12 mouse cellular contexts compared by ENCODE assay signal in the genomic region with DNA sequence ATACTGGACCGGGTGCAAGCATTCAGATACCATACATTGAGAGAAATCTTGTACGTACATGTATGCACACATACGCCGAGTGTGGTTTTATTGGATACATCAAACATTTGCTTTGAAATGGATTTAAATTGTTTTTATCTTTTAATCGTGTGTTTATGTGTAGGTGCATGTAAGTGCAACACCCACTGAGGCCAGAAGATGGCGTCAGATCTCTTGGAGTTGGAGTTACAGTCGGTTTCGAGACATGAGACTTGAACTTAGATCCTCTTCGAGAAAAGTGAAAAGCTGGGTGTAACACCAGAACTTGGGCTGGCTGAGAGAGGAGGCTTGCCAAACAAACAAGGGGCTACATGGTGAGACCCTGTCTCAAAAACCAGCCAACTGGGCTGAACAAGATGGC.
"Had no signal": no experiment of that assay in that cellular context is flagged by ENCODE, and none has a peak within 500 bp of the region (broad histone marks: within the 10 kb centered on the region; RNA-seq: fewer than 3 reads in every experiment).

No protein-coding gene starts in this region.

- H3K27me3 ChIP-seq: limb, embryonic 15.5 days; liver, embryonic 13.5 days; midbrain, embryonic 15.5 days; neural tube, embryonic 13.5 days had no signal

- H3K36me3 ChIP-seq: limb, embryonic 15.5 days; liver, embryonic 13.5 days; midbrain, embryonic 10.5 days; midbrain, embryonic 15.5 days; neural tube, embryonic 13.5 days had no signal

- DNase-seq: kidney, postnatal 14 days; layer of hippocampus, postnatal 36 days; liver, embryonic 13.5 days; lung, adult 18-20 months; lung, postnatal 4 days; right cerebral cortex, postnatal 25 days; thymus, postnatal 36 days had no signal

- H3K4me3 ChIP-seq: limb, embryonic 15.5 days; liver, embryonic 13.5 days; midbrain, embryonic 10.5 days; midbrain, embryonic 15.5 days; neural tube, embryonic 13.5 days had no signal

- ATAC-seq: lung, postnatal 0 days; midbrain, embryonic 15.5 days had no signal

- H3K4me1 ChIP-seq: limb, embryonic 15.5 days; liver, embryonic 13.5 days; midbrain, embryonic 10.5 days; midbrain, embryonic 15.5 days; neural tube, embryonic 13.5 days had no signal

- H3K27ac ChIP-seq: limb, embryonic 15.5 days; liver, embryonic 13.5 days; midbrain, embryonic 10.5 days; midbrain, embryonic 15.5 days; neural tube, embryonic 13.5 days had no signal

- H3K9ac ChIP-seq: limb, embryonic 15.5 days; liver, embryonic 13.5 days; midbrain, embryonic 15.5 days; neural tube, embryonic 13.5 days had no signal
